Mouse (Mus musculus): ENCODE measurements around the gene Abcd2.

GRCm38 (mm10) chr15:91240683-91241335, 49.2 kb upstream of the Abcd2 start:
- TF ChIP-seq CTCF (IDR thresholded peaks at IDR 0.05; ENCODE audit: low read depth, low read length) = no peak
- no peak for TF ChIP-seq GATA1 (IDR thresholded peaks at IDR 0.05; ENCODE audit: borderline replicate concordance, low read length)
